Mouse (Mus musculus): Measurements from ENCODE around the gene Bmp3. TPM values are rescaled to one million over a fixed set of nuclear protein-coding genes. Genes with fewer than 3 reads are reported as not detected.

Gene Bmp3
- under 1 TPM; 0.07 to 0.13 TPM for total RNA-seq (2023)

GRCm38 (mm10) chr5:98854264-98854626 is at the start of gene Bmp3:
TSS of gene Bmp3 (plus strand) at chr5:98854415.

Other genes starting within 250 kb of the Bmp3 start
- not detected for gene Prkg2, start 182.9 kb downstream of the Bmp3 start, total RNA-seq (2023)